Mouse (Mus musculus): ENCODE measurements around the gene Il1r2.

- TF ChIP-seq CTCF (IDR thresholded peaks at IDR 0.05; ENCODE audit: extremely low read depth, insufficient read depth, low read length), result no peak
- no peak for TF ChIP-seq POLR2A (IDR thresholded peaks at IDR 0.05; ENCODE audit: extremely low read depth, insufficient read depth, low read length)
Observed at GRCm38 (mm10) chr1:40030976-40031356, 42.9 kb upstream of the Il1r2 start.

All from cortical plate, adult 2 months (tissue).